Mouse (Mus musculus) testis, adult 2 months (tissue): ENCODE measurements around the gene Ctu1.
"Not testable (repeated sequence)": the region's sequence is repeated elsewhere in the genome, so short reads cannot be mapped to it uniquely, and the experiment has no call there.

Experiments
- CTCF ChIP-seq: fragments of 200-500 bp; IDR thresholded peaks from 2 replicates; pipeline ENCODE4 v1.5.1; 2012; ENCODE audit warnings: low read depth, mild to moderate bottlenecking, inconsistent platforms, low read length, moderate library complexity; ENCODE audit not compliant: control insufficient read depth, insufficient read depth, insufficient replicate concordance
- POLR2A ChIP-seq: fragments of 200-500 bp; IDR thresholded peaks from 2 replicates; pipeline ENCODE4 v1.6.1; 2012; ENCODE audit warnings: low read depth, mild to moderate bottlenecking, inconsistent platforms, low read length, moderate library complexity; ENCODE audit not compliant: control insufficient read depth

GRCm38 (mm10) chr7:43667221-43667620 lies 4.6 kb upstream of the Ctu1 start:
- TF ChIP-seq CTCF, POLR2A: not testable (repeated sequence)
